Mouse (Mus musculus) liver, embryonic 14.5 days (tissue): ENCODE data around the gene Chtop.

Experiments
- CTCF ChIP-seq: IDR thresholded peaks from 2 replicates; pipeline ENCODE4 v1.5.1; 2016; ENCODE audit warnings: antibody characterized with exemption, low read depth, control low read depth
- EP300 ChIP-seq: IDR thresholded peaks from 2 replicates; pipeline ENCODE4 v1.6.1; 2016; ENCODE audit warnings: antibody characterized with exemption, low read depth

- TF ChIP-seq CTCF (no peak), EP300 (no peak)
These were observed 43.5 kb downstream of the Chtop start, which contains the start of gene Npr1 for GRCm38 (mm10) chr3:90465686-90466310.
